Mouse (Mus musculus) layer of hippocampus, adult 2 months (tissue): Measurements from ENCODE around the gene Gm20696. TPM values are rescaled to one million over a fixed set of nuclear protein-coding genes. Genes with fewer than 3 reads are reported as not detected.

Experiments used
- DNase-seq, 2 experiments: peaks; one replicate each; pipeline ENCODE4 v3.0.0; 2022; ENCODE audit warnings: low spot score in 2 of 2
- H3K27ac ChIP-seq: fragments of 200-600 bp; 2 replicates; pipeline ENCODE4 v1.8.1; 2022
- H3K4me3 ChIP-seq: fragments of 200-600 bp; 2 replicates; pipeline ENCODE4 v1.8.1; 2022; ENCODE audit warnings: mild to moderate bottlenecking
- CTCF ChIP-seq: fragments of 200-600 bp; conservative IDR thresholded peaks from 2 replicates; pipeline ENCODE4 v1.8.1; 2022; ENCODE audit warnings: antibody characterized with exemption, mild to moderate bottlenecking, moderate library complexity
- microRNA-seq, 2 experiments: library from miRNA; unstranded; fragments of <30 nt; microRNA quantifications; one replicate each; pipeline ENCODE4 v1.2.0; 2021
- total RNA-seq, 2 experiments: library from RNA; stranded (reverse); gene quantifications; 2 replicates each; pipeline ENCODE4 v1.2.3; 2021

Gm20696 gene
- total RNA-seq, 2 experiments from 2014 or later, result 6.2 to 7.3 TPM

DNA sequence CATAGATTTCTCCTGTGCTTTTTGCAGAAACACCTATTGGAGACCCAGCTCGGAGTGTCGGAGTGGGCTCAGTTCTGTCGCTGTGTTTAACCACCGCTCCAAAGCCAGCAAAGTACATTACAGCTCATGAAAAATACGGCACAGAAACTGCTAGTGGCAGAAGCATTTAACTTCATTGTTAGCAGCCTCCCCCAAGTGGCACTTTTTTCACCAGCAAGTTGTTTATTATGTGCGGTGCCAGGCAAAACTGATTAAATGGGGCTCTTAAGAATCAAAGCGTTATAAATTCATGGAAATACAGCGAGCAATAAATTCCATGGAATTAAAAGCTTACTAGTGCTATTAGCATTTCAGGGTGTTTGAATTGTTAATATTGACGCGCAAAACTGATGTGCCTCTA, 433.2 kb downstream of the Gm20696 start:
- Histone ChIP-seq H3K27ac (no peak overlapping the region), H3K4me3 (no peak overlapping the region)
- no peak for DNase-seq
- peak; percentile 45 for TF ChIP-seq CTCF

DNA sequence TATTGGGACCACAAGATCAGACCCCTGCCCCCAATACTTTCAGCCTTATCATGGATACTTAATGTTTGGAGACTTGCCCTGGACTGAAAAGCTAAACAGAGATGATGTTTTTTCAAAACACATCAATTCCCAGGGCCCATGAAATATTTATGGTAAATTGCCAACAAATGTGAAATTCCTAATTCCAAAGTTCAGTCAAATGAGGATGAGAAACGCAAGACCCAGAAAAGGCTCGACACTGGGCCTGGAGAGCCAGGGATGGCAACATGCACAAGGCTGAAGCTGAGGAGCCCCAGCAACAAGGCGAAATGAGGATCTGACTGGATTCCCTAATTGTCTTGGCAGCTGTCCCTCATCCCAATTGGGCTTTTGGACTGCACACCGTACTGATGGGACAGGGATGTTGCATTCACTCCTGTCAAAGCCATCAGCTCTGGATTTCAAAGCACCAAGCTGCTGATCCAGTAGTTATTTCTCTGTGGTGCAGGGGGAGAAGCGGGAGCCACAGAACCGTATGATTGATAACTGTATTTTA, 438.2 kb downstream of the Gm20696 start:
- DNase-seq, result no peak
- Histone ChIP-seq H3K4me3 (no peak overlapping the region), H3K27ac (no peak overlapping the region)
- TF ChIP-seq CTCF, result no peak

DNA sequence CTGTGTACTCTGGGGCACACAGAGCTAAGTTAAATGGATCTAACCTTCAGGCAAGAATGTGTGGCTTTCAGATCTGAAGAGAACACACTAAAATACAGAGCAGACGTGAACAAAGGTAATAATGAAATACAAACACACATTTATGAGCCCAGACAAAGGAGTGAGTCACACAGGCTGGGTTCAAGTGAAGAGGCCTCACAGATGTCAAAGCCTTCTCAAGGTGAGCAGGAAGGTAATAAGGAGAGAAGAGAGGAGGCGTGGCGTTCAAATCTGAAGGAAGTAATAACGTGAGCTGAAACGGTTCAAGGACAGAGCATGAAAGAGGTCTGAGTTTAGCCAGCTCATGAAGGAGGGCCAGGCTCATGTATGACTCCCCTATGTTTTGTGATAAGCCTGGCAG, 445.4 kb downstream of the Gm20696 start:
- no peak overlapping the region for H3K4me3 ChIP-seq
- no peak overlapping the region for H3K27ac ChIP-seq
- no peak for TF ChIP-seq CTCF

DNA sequence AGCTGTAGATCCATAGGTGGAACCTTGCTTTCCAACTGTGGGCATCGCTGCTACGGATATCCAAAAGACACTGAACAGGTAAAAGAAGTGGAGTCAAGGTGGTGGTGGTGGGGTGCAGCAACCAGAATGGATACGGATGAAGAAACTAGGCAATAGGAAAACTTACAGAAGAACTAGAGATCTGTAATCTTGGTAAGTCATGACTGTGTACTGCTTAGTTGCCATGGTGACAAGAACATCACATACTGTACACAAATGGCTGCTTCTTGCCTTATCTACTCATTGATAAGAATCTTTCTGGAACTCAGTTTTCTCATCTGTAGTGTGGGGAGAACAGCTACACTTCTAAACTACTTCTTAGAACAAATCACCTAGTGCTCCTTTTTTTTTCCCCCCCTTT, 446.1 kb downstream of the Gm20696 start:
- no peak overlapping the region for H3K4me3 ChIP-seq
- DNase-seq, result no peak
- TF ChIP-seq CTCF, result no peak
- H3K27ac ChIP-seq, result no peak overlapping the region

More for the DNA sequence above, 445.4 kb downstream of the Gm20696 start:
- DNase-seq, result no peak

DNA sequence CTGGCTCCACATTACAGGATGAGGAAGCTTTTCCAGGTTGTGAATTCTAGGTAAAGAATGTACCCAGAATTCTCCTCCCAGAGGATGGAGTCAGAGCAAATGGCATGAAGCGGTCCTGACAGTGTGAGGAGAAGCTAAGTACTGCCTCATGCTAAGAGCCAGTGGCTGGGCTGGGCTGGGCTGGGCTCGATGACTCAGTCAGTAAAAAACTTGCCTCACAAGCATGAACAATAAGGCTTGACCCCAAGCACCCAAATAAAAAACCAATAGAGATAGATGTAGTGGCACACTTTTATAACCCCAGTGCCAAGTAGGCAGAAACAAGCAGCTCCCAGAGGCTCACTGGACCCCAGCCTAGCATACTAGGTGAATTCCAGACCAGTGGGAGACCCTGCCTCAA, 448.8 kb downstream of the Gm20696 start:
- no peak for TF ChIP-seq CTCF
- H3K27ac ChIP-seq, result no peak overlapping the region
- no peak overlapping the region for H3K4me3 ChIP-seq
- DNase-seq, result no peak

DNA sequence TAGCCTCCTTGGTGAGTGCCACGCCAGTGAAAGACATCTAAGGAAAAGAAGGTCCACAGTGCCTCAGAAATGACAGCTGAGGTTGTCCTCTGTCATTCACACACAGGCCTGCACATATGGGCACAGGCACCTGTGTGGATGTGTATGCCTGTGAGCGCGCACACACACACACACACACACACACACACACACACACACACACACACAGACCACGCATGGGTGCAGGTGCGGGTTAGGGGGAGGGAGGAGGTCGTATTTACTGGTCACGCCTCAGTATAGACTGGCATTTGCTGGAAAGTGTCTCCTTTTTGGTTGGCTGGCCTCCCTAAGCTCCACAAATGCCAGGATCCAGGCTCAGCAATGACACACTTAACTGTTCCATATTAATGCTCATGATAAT, 449.4 kb downstream of the Gm20696 start:
- no peak for TF ChIP-seq CTCF
- Histone ChIP-seq H3K27ac (no peak overlapping the region), H3K4me3 (no peak overlapping the region)
- DNase-seq, result no peak

DNA sequence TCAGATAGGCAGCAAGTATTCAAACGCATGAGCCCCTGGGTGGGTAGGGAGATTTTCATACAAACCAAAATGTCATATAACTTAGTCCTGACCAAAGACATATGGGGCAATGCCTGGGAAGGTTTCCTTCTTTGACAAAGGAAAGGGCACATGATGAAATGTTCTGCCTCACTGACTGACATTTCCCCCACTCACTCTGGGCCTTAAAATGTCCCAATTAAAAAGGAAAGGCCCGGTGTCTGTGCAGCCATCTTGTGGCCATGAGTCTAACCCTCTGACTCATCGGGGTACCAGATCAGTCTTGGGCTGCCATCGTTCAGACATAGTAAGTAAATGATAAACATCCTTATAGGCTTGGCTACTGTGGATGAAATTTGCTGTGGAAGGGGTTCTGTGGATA, 454.1 kb downstream of the Gm20696 start:
- no peak for DNase-seq

DNA sequence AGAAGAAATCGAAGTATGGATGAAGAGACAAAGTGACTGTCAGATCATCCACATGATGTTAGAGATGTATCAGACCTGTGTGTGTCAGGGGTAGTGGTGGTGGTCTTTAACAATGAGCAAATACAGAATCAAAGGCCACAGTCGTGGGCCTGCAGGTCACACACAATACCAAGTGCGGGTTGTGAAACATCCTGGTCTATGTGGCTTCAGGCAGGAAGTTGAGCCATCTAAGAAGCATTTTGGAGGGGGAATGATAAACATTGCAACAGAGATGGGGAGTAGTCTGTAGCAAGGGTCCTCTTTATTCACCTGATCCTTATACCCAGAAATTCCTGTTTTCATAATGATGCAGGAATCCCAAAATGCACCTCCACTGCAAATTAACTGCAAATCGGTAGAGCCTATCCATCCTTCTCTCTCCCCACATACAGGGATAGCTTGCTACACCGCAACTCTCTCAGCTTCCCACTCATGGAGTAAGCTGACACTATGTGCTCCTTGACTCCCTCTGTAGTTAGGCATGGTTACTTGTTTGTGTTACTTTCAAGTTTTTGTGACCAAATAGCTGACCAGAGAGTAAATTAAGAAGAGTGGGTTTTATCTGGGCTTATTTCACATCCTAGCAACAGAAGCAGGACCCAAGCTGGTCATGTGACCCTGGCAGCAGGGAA, 454.8 kb downstream of the Gm20696 start:
- DNase-seq, result no peak
- Histone ChIP-seq H3K27ac (no peak overlapping the region), H3K4me3 (no peak overlapping the region)
- no peak for TF ChIP-seq CTCF

More for the DNA sequence above, 454.1 kb downstream of the Gm20696 start:
- H3K27ac ChIP-seq, result no peak overlapping the region
- no peak for TF ChIP-seq CTCF
- H3K4me3 ChIP-seq, result no peak overlapping the region

DNA sequence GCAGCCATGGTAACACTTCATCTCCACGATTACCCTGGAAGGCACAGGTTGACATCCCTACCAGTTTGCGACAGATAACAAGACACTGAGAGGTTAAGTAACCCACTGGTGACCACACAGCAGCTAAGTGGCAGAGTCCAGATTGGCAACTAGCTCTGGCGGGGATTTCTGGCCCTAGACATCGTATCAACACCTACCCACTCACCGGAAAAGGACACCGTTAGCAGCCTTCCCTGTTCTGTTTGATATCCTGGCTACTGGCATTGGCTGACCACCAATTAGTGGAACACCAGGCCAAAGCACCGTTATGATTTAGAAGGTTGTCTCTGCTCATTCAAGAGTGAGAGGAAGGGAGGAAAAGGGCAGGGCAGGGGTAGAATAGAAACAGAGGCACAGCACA, 456.4 kb downstream of the Gm20696 start:
- H3K27ac ChIP-seq, result no peak overlapping the region

More for the DNA sequence above, 456.4 kb downstream of the Gm20696 start:
- no peak for DNase-seq
- no peak for TF ChIP-seq CTCF
- no peak overlapping the region for H3K4me3 ChIP-seq

Small RNA genes within 50 kb of the gene (microRNA-seq; reads per million reads assigned to microRNA genes)
- 0 reads per million in 2 experiments for gene Gm22328

Other genes with a start within 250 kb of the Gm20696 start
- gene Foxp1, start 144.1 kb downstream of the Gm20696 start, total RNA-seq, result 10 to 100 TPM; 88.5 to 93.5 TPM
- gene Eif4e3, start within 50 bp of the Gm20696 start, total RNA-seq, result 10 to 100 TPM; 19.9 to 24.5 TPM
- gene Gpr27, start 25.9 kb upstream of the Gm20696 start, total RNA-seq, result 10 to 100 TPM; 54.8 to 58.1 TPM
- gene Prok2, start 59.6 kb upstream of the Gm20696 start, total RNA-seq, result under 1 TPM; 0.49 to 0.69 TPM